Comparison of ENCODE assay signal across 30 mouse cellular contexts in the genomic region with DNA sequence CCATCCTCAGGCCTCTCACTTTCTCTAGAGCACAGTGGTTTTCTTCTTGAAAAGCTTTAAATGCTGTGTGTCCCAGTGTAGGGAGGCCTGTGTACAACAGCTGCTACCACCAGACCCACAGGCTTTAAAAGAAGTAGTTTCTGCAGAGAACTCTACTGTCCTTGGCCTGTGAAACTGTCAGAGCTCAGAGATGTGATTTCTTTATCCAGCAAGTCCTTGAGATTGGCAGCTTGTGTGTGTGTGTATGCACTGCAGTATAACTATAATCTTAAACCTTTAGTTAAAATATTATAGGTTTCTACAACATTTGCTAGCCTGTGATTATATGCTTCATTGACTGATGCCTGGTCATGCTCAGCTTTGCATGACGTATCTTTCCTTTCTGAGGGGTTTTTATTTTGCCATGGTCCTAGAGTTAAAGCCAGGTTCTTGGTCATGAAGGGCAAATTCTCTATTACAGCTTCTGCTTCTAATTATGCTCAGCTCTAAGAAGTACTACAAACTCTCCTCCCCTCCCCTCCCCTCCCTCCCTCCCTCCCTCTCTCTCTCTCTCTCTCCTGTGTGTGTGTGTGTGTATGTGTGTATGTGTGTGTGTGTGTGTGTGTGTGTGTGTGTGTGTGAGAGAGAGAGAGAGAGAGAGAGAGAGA.
DNase-seq lines count a peak whose midpoint lies in the region; ATAC-seq lines count a peak whose summit lies in the region.
"Had no signal": no experiment of that assay in that cellular context is flagged by ENCODE, and none has a peak within 500 bp of the region (broad histone marks: within the 10 kb centered on the region; RNA-seq: fewer than 3 reads in every experiment).

No protein-coding gene starts in this region.

- H3K9me3 ChIP-seq in forebrain, embryonic 12.5 days: no peaks in the 10 kb centered on the region
- H3K9me3 ChIP-seq in forebrain, embryonic 16.5 days (ENCODE audit: control insufficient read depth, low read length): no peaks in the 10 kb centered on the region
- no peaks in the 10 kb centered on the region for H3K9me3 ChIP-seq in kidney, embryonic 16.5 days (ENCODE audit: low read length)
- H3K9me3 ChIP-seq in embryonic facial prominence, embryonic 12.5 days: no peaks in the 10 kb centered on the region
- H3K9me3 ChIP-seq in limb, embryonic 12.5 days: no peaks in the 10 kb centered on the region
- H3K9me3 ChIP-seq: forebrain, embryonic 15.5 days; heart, embryonic 15.5 days; liver, embryonic 12.5 days; midbrain, embryonic 10.5 days; neural tube, embryonic 13.5 days had no signal

- no peak for ATAC-seq in forebrain, embryonic 12.5 days (ENCODE audit: low FRiP score)
- no peak for ATAC-seq in forebrain, embryonic 16.5 days
- peak; percentile 88 for ATAC-seq in kidney, embryonic 16.5 days (ENCODE audit: low FRiP score, low TSS enrichment)
- ATAC-seq in embryonic facial prominence, embryonic 12.5 days (ENCODE audit: insufficient number of reproducible peaks, insufficient read depth, low FRiP score, low TSS enrichment): 0 out of 2 replicates have a peak, but pooled peaks have one; percentile 15
- peak; percentile 52; the same call in 1 of the 2 replicates for ATAC-seq in limb, embryonic 12.5 days (ENCODE audit: insufficient number of reproducible peaks, insufficient read depth, low FRiP score, low TSS enrichment, low read depth)
- ATAC-seq: forebrain, embryonic 15.5 days; inflammation-experienced regulatory T-cells, adult 6 months; liver, embryonic 12.5 days; midbrain, embryonic 16.5 days had no signal

- H3K4me2 ChIP-seq in forebrain, embryonic 12.5 days: no peak overlapping the region
- H3K4me2 ChIP-seq in forebrain, embryonic 16.5 days (ENCODE audit: low read length): no peak overlapping the region
- H3K4me2 ChIP-seq in kidney, embryonic 16.5 days (replicated peaks; ENCODE audit: low read depth, low read length): no peak overlapping the region
- no peak overlapping the region for H3K4me2 ChIP-seq in embryonic facial prominence, embryonic 12.5 days (replicated peaks)
- no peak overlapping the region for H3K4me2 ChIP-seq in limb, embryonic 12.5 days
- H3K4me2 ChIP-seq: forebrain, embryonic 15.5 days; heart, embryonic 15.5 days; hindbrain, embryonic 14.5 days; liver, embryonic 12.5 days; neural tube, embryonic 13.5 days had no signal

- 0 out of 2 replicates have a peak overlapping the region, but pooled peaks have one; percentile 12 for H3K9ac ChIP-seq in forebrain, embryonic 12.5 days
- H3K9ac ChIP-seq in forebrain, embryonic 16.5 days (replicated peaks; ENCODE audit: low read depth, low read length): no peak overlapping the region
- H3K9ac ChIP-seq in kidney, embryonic 16.5 days (replicated peaks; ENCODE audit: low read length): peak overlapping the region; percentile 7; the same call in 1 of the 2 replicates
- H3K9ac ChIP-seq in embryonic facial prominence, embryonic 12.5 days: no peak overlapping the region
- H3K9ac ChIP-seq in limb, embryonic 12.5 days (replicated peaks): no peak overlapping the region
- H3K9ac ChIP-seq: forebrain, embryonic 15.5 days; heart, embryonic 15.5 days; hindbrain, embryonic 14.5 days; liver, embryonic 12.5 days; neural tube, embryonic 13.5 days had no signal

- no peaks in the 10 kb centered on the region for H3K27me3 ChIP-seq in forebrain, embryonic 12.5 days
- no peaks in the 10 kb centered on the region for H3K27me3 ChIP-seq in forebrain, embryonic 16.5 days (replicated peaks; ENCODE audit: control insufficient read depth, insufficient read depth, low read length)
- H3K27me3 ChIP-seq in kidney, embryonic 16.5 days (ENCODE audit: insufficient read depth, low read length): no peaks in the 10 kb centered on the region
- no peaks in the 10 kb centered on the region for H3K27me3 ChIP-seq in embryonic facial prominence, embryonic 12.5 days
- no peaks in the 10 kb centered on the region for H3K27me3 ChIP-seq in limb, embryonic 12.5 days
- H3K27me3 ChIP-seq: forebrain, embryonic 15.5 days; heart, embryonic 15.5 days; liver, embryonic 12.5 days; neural tube, embryonic 13.5 days had no signal

- DNase-seq in kidney, postnatal 25 days: no peak
- no peak for DNase-seq in layer of hippocampus, postnatal 14 days (ENCODE audit: low spot score in 2 of 2)
- no peak for DNase-seq in layer of hippocampus, postnatal 36 days
- DNase-seq: adrenal gland, postnatal 25 days; B cell, adult 2 months; cerebellum, adult 8-10 months; cerebellum, postnatal 36 days; gastrocnemius, postnatal 10 days; heart, adult 18-20 months; heart, postnatal 36 days; kidney, postnatal 14 days; left cerebral cortex, postnatal 4 days; lung, adult 18-20 months; lung, postnatal 10 days; thymus, postnatal 36 days had no signal

- no peak overlapping the region for H3K4me3 ChIP-seq in forebrain, embryonic 12.5 days (replicated peaks)
- H3K4me3 ChIP-seq in forebrain, embryonic 16.5 days (replicated peaks; ENCODE audit: low read length): no peak overlapping the region
- no peak overlapping the region for H3K4me3 ChIP-seq in kidney, embryonic 16.5 days (ENCODE audit: low read length)
- H3K4me3 ChIP-seq in embryonic facial prominence, embryonic 12.5 days: no peak overlapping the region
- H3K4me3 ChIP-seq in limb, embryonic 12.5 days (replicated peaks): no peak overlapping the region
- H3K4me3 ChIP-seq: forebrain, embryonic 15.5 days; heart, embryonic 15.5 days; left cerebral cortex, adult 2 months; liver, embryonic 12.5 days; midbrain, embryonic 10.5 days; myocyte; neural tube, embryonic 13.5 days had no signal

- H3K36me3 ChIP-seq in forebrain, embryonic 12.5 days (replicated peaks): no peaks in the 10 kb centered on the region
- H3K36me3 ChIP-seq in forebrain, embryonic 16.5 days (ENCODE audit: control insufficient read depth, insufficient read depth): no peaks in the 10 kb centered on the region
- H3K36me3 ChIP-seq in kidney, embryonic 16.5 days (ENCODE audit: insufficient read depth, low read length): no peaks in the 10 kb centered on the region
- no peaks in the 10 kb centered on the region for H3K36me3 ChIP-seq in embryonic facial prominence, embryonic 12.5 days
- no peaks in the 10 kb centered on the region for H3K36me3 ChIP-seq in limb, embryonic 12.5 days
- H3K36me3 ChIP-seq: forebrain, embryonic 15.5 days; heart, embryonic 15.5 days; liver, embryonic 12.5 days; midbrain, embryonic 10.5 days; neural tube, embryonic 13.5 days had no signal

- H3K4me1 ChIP-seq in forebrain, embryonic 12.5 days: no peaks in the 10 kb centered on the region
- H3K4me1 ChIP-seq in forebrain, embryonic 16.5 days (replicated peaks; ENCODE audit: control insufficient read depth, insufficient read depth, low read length): no peaks in the 10 kb centered on the region
- H3K4me1 ChIP-seq in kidney, embryonic 16.5 days (ENCODE audit: insufficient read depth, low read length): peaks cover 19% of the 10 kb centered on the region
- peaks cover 10% of the 10 kb centered on the region; the same call in 1 of the 2 replicates for H3K4me1 ChIP-seq in embryonic facial prominence, embryonic 12.5 days
- peaks cover 18% of the 10 kb centered on the region for H3K4me1 ChIP-seq in limb, embryonic 12.5 days (replicated peaks)
- H3K4me1 ChIP-seq: forebrain, embryonic 15.5 days; heart, embryonic 15.5 days; liver, embryonic 12.5 days; midbrain, embryonic 10.5 days; neural tube, embryonic 13.5 days had no signal

- H3K27ac ChIP-seq in forebrain, embryonic 12.5 days: no peak overlapping the region
- no peak overlapping the region for H3K27ac ChIP-seq in forebrain, embryonic 16.5 days (ENCODE audit: low read length)
- peak overlapping the region; percentile 86 for H3K27ac ChIP-seq in kidney, embryonic 16.5 days (ENCODE audit: low read length)
- H3K27ac ChIP-seq in embryonic facial prominence, embryonic 12.5 days: peak overlapping the region; percentile 60
- peak overlapping the region; percentile 72 for H3K27ac ChIP-seq in limb, embryonic 12.5 days
- H3K27ac ChIP-seq: forebrain, embryonic 15.5 days; heart, embryonic 15.5 days; hindbrain, embryonic 14.5 days; left cerebral cortex, adult 2 months; liver, embryonic 12.5 days; midbrain, embryonic 10.5 days; neural tube, embryonic 13.5 days had no signal

- WGBS in forebrain, embryonic 12.5 days: 71% methylated on average over 1 of the region's 1 CpGs
- 62% methylated on average over 1 of the region's 1 CpGs for WGBS in forebrain, embryonic 16.5 days
- WGBS in kidney, embryonic 16.5 days: 30% methylated on average over 1 of the region's 1 CpGs
- 14% methylated on average over 1 of the region's 1 CpGs for WGBS in embryonic facial prominence, embryonic 12.5 days
- 14% methylated on average over 1 of the region's 1 CpGs for WGBS in limb, embryonic 12.5 days

Comparison
In these comparisons a context has a peak if more than half of its experiments do, and no peak if none do; other contexts are left out.
1. H3K9ac ChIP-seq: peak in forebrain, embryonic 12.5 days (single experiment) and kidney, embryonic 16.5 days (single experiment); none in forebrain, embryonic 16.5 days (single experiment), embryonic facial prominence, embryonic 12.5 days (single experiment) and limb, embryonic 12.5 days (single experiment).
2. ATAC-seq: peak in kidney, embryonic 16.5 days (single experiment), embryonic facial prominence, embryonic 12.5 days (single experiment) and limb, embryonic 12.5 days (single experiment); none in forebrain, embryonic 12.5 days (single experiment) and forebrain, embryonic 16.5 days (single experiment).
3. H3K27ac ChIP-seq: peak in kidney, embryonic 16.5 days (single experiment), embryonic facial prominence, embryonic 12.5 days (single experiment) and limb, embryonic 12.5 days (single experiment); none in forebrain, embryonic 12.5 days (single experiment) and forebrain, embryonic 16.5 days (single experiment).